Mouse (Mus musculus) CH12.LX (cell line): Measurements from ENCODE around the gene Eps15. TPM values are rescaled to one million over a fixed set of nuclear protein-coding genes. Genes with fewer than 3 reads are reported as not detected.

Experiments
- DNase-seq: peaks from one replicate; pipeline ENCODE4 v3.0.0-alpha.2; 2013; ENCODE audit errors: extremely low read depth
- H3K27ac ChIP-seq: 2 replicates; pipeline ENCODE4 v1.5.1; 2012; ENCODE audit warnings: low read depth, mild to moderate bottlenecking, control low read depth, moderate library complexity; ENCODE audit not compliant: insufficient read depth
- H3K27me3 ChIP-seq: replicated peaks from 2 replicates; pipeline ENCODE3; 2012; ENCODE audit warnings: inconsistent platforms
- H3K36me3 ChIP-seq, 2 experiments: replicated peaks in 1 of 2; 2 replicates each; pipeline versions ENCODE3 to v1.6.1; 2012; ENCODE audit warnings: inconsistent platforms in 1 of 2, low read length in 1 of 2, mild to moderate bottlenecking in 1 of 2, mixed read lengths in 1 of 2, moderate library complexity in 1 of 2; ENCODE audit not compliant: control insufficient read depth in 1 of 2, insufficient read depth in 1 of 2
- H3K4me1 ChIP-seq, 2 experiments: 2 replicates each; pipeline ENCODE4 v1.6.1; 2012; ENCODE audit warnings: inconsistent platforms in 1 of 2, moderate library complexity in 1 of 2; ENCODE audit not compliant: insufficient read depth in 2 of 2, control insufficient read depth in 1 of 2
- H3K4me2 ChIP-seq: 2 replicates; pipeline ENCODE4 v1.6.1; 2012; ENCODE audit warnings: low read depth, mild to moderate bottlenecking, control low read depth; ENCODE audit not compliant: poor library complexity, insufficient read depth, severe bottlenecking
- H3K4me3 ChIP-seq, 3 experiments: fragments of 150-350 bp in 1 of 3; sonication (generic) in 1 of 3; replicated peaks in 1 of 3; 2 replicates each; pipeline versions ENCODE3 to v1.5.1; 2011 to 2012; ENCODE audit warnings: low read depth in 2 of 3, low read length in 2 of 3, mild to moderate bottlenecking in 2 of 3, moderate library complexity in 2 of 3, control low read depth in 1 of 3, improper control_type of control experiment in 1 of 3, inconsistent platforms in 1 of 3, mixed read lengths in 1 of 3; ENCODE audit not compliant: poor library complexity in 1 of 3
- H3K79me2 ChIP-seq: replicated peaks from 2 replicates; pipeline ENCODE4 v1.6.1; 2012; ENCODE audit warnings: mild to moderate bottlenecking, moderate library complexity; ENCODE audit not compliant: control insufficient read depth, poor library complexity, insufficient read depth, severe bottlenecking; ENCODE audit errors: extremely low read depth
- H3K9ac ChIP-seq: 2 replicates; pipeline ENCODE4 v1.6.1; 2012; ENCODE audit warnings: low read depth, mild to moderate bottlenecking, control low read depth, moderate library complexity; ENCODE audit not compliant: insufficient read depth
- H3K9me3 ChIP-seq: replicated peaks from 2 replicates; pipeline ENCODE3; 2012; ENCODE audit warnings: low read length, inconsistent platforms, mixed read lengths
- CHD2 ChIP-seq: IDR thresholded peaks from 2 replicates; pipeline ENCODE4 v1.6.1; 2011; ENCODE audit warnings: low read length, improper control_type of control experiment
- E2F4 ChIP-seq: IDR thresholded peaks from 2 replicates; pipeline ENCODE4 v1.6.1; 2011; ENCODE audit warnings: low read depth, low read length, improper control_type of control experiment; ENCODE audit not compliant: insufficient replicate concordance
- EP300 ChIP-seq: IDR thresholded peaks from 2 replicates; pipeline ENCODE4 v1.6.1; 2011; ENCODE audit warnings: low read length, improper control_type of control experiment
- GABPA ChIP-seq: IDR thresholded peaks from 2 replicates; pipeline ENCODE4 v1.6.1; 2012; ENCODE audit warnings: low read depth, low read length, improper control_type of control experiment, inconsistent platforms; ENCODE audit not compliant: insufficient replicate concordance
- IRF4 ChIP-seq: IDR thresholded peaks from 2 replicates; pipeline ENCODE4 v1.6.1; 2014; ENCODE audit warnings: low read depth, mild to moderate bottlenecking, inconsistent platforms, low read length, improper control_type of control experiment
- JUND ChIP-seq: conservative IDR thresholded peaks from 2 replicates; pipeline ENCODE4 v1.6.1; 2011; ENCODE audit warnings: low read depth, low read length, improper control_type of control experiment
- NRF1 ChIP-seq: IDR thresholded peaks from 2 replicates; pipeline ENCODE4 v1.6.1; 2014; ENCODE audit warnings: low read depth, mild to moderate bottlenecking, inconsistent platforms, low read length, improper control_type of control experiment, moderate library complexity
- POLR2A ChIP-seq: IDR thresholded peaks from 2 replicates; pipeline ENCODE4 v1.6.1; 2011; ENCODE audit warnings: low read depth, mild to moderate bottlenecking, improper control_type of control experiment, low read length
- POLR2AphosphoS2 ChIP-seq: IDR thresholded peaks from 2 replicates; pipeline ENCODE4 v1.6.1; 2011; ENCODE audit warnings: low read depth, low read length, improper control_type of control experiment
- SIN3A ChIP-seq: IDR thresholded peaks from 2 replicates; pipeline ENCODE4 v1.6.1; 2012; ENCODE audit warnings: low read length, improper control_type of control experiment, inconsistent platforms
- SMC3 ChIP-seq: IDR thresholded peaks from 2 replicates; pipeline ENCODE4 v1.6.1; 2011; ENCODE audit warnings: low read depth, low read length, improper control_type of control experiment
- TBP ChIP-seq: conservative IDR thresholded peaks from 2 replicates; pipeline ENCODE4 v1.6.1; 2011; ENCODE audit warnings: low read depth, low read length, improper control_type of control experiment
- UBTF ChIP-seq: IDR thresholded peaks from 2 replicates; pipeline ENCODE4 v1.6.1; 2012; ENCODE audit warnings: low read depth, mild to moderate bottlenecking, inconsistent platforms, low read length, improper control_type of control experiment, moderate library complexity
- USF1 ChIP-seq: IDR thresholded peaks from 2 replicates; pipeline ENCODE4 v1.6.1; 2014; ENCODE audit warnings: low read depth, mild to moderate bottlenecking, inconsistent platforms, low read length, improper control_type of control experiment
- ZMIZ1 ChIP-seq: IDR thresholded peaks from 2 replicates; pipeline ENCODE4 v1.6.1; 2012; ENCODE audit warnings: low read depth, mild to moderate bottlenecking, inconsistent platforms, low read length, improper control_type of control experiment
- dilution Hi-C: fragments of 300-500 bp; cut with MboI; formaldehyde crosslinking; loops from 2 replicates; pipeline ENCODE4 v1.14.3; 2020; ENCODE audit warnings: low sequenced_read_pairs; ENCODE audit not compliant: extremely low pct_unique_long_range_greater_than_20kb, extremely low pct_ligation_motif_present
- in situ Hi-C: fragments of 300-500 bp; cut with MboI; formaldehyde crosslinking; loops from 3 replicates; pipeline ENCODE4 v1.14.3; 2019; ENCODE audit warnings: low sequenced_read_pairs, low pct_ligation_motif_present, low pct_unique_long_range_greater_than_20kb, mixed read lengths
- polyA plus RNA-seq: library from polyadenylated mRNA; unstranded; fragments of >175 nt; gene quantifications from 2 replicates; pipeline ENCODE4 v1.2.1, GENCODE M21; 2012; ENCODE audit warnings: low read depth; ENCODE audit not compliant: insufficient read length
- total RNA-seq, 2 experiments: library from RNA; depleted of rRNA; stranded (reverse); fragments of 300-350 nt in 1 of 2; fragments of >200 nt in 1 of 2; gene quantifications; 2 replicates each; pipeline ENCODE4 v1.2.3; 2012 to 2014

Eps15 gene
- total and polyA plus RNA-seq, 3 experiments, result 23.4 to 60.4 (median 39.6) TPM

GRCm38 (mm10) chr4:109280459-109281160 is 542 bp downstream of the Eps15 start:
- no peak for DNase-seq
- H3K9me3 ChIP-seq, result no peaks in the 10 kb centered on the region
- dilution Hi-C loops, result no loop called here
- no peak for TF ChIP-seq TBP
- TF ChIP-seq UBTF, result 0 out of 2 replicates have a peak, but pooled peaks have one; percentile 29
- TF ChIP-seq, all 38 proteins: peak for 1
- Histone ChIP-seq H3K36me3 (peaks cover 0 to 7% of the 10 kb centered on the region in 2 experiments), H3K27ac (peak overlapping the region; percentile 58), H3K4me3 (peak overlapping the region; percentile 79 to 93 (median 92)), H3K9ac (peak overlapping the region; percentile 93), H3K27me3 (no peaks in the 10 kb centered on the region), H3K4me2 (peak overlapping the region; percentile 67), H3K79me2 (peaks cover 40% of the 10 kb centered on the region), H3K4me1 (peaks cover 8 to 40% of the 10 kb centered on the region in 2 experiments)
- in situ Hi-C loops, result no loop called here

GRCm38 (mm10) chr4:109281161-109281560 is 1.1 kb downstream of the Eps15 start:
- H3K27me3 ChIP-seq, result no peaks in the 10 kb centered on the region
- peak overlapping the region; percentile 67 for H3K4me2 ChIP-seq
- peaks cover 43% of the 10 kb centered on the region for H3K79me2 ChIP-seq
- H3K27ac ChIP-seq, result peak overlapping the region; percentile 58
- H3K36me3 ChIP-seq, result peaks cover 0 to 8% of the 10 kb centered on the region in 2 experiments
- in situ Hi-C loops (no loop called here), dilution Hi-C loops (no loop called here)
- H3K9me3 ChIP-seq, result no peaks in the 10 kb centered on the region
- DNase-seq, result no peak
- H3K4me3 ChIP-seq, result peak overlapping the region; percentile 79 to 93 (median 92)
- TF ChIP-seq EP300, result no peak
- no peak for TF ChIP-seq JUND
- TF ChIP-seq SIN3A, result no peak
- no peak for TF ChIP-seq ZMIZ1
- TF ChIP-seq CHD2, result no peak
- no peak for TF ChIP-seq IRF4
- TF ChIP-seq TBP, result no peak
- no peak for TF ChIP-seq POLR2AphosphoS2
- no peak for TF ChIP-seq NRF1
- TF ChIP-seq POLR2A, result no peak
- TF ChIP-seq SMC3, result no peak
- no peak for TF ChIP-seq USF1
- no peak for TF ChIP-seq GABPA
- no peak for TF ChIP-seq E2F4
- peak overlapping the region; percentile 93 for H3K9ac ChIP-seq
- peaks cover 8 to 40% of the 10 kb centered on the region in 2 experiments for H3K4me1 ChIP-seq
